22 mouse cellular contexts compared by ENCODE assay signal in the genomic region with DNA sequence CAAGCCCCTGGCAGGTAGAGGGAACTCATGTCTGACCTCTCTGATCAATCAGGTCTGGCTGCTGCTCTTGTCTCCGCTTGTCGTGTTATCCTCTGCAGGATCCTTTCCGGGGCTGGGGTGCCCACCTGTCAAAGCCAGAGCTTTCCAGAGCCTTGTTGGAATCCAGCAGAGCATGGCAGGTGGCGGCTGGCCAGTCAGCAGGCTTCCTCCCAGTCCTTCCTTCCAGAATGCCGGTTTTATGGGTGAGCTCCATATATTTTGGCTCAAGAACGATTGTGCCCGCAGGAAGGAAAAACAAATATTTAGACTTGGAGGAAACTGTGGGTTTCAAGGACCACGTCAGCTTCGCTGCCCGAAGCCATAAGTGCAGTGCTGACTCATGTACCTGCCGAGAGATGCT.
A peak's percentile ranks its signal among the peaks of the same experiment; 100 is the strongest.
DNase-seq lines count a peak whose midpoint lies in the region; ATAC-seq and TF ChIP-seq lines count a peak whose summit lies in the region.
"Had no signal": no experiment of that assay in that cellular context is flagged by ENCODE, and none has a peak within 500 bp of the region (broad histone marks: within the 10 kb centered on the region; RNA-seq: fewer than 3 reads in every experiment).

No protein-coding gene starts in this region.

- H3K36me3 ChIP-seq in lung, postnatal 0 days (ENCODE audit: insufficient read depth, low read length) = no peaks in the 10 kb centered on the region
- no peaks in the 10 kb centered on the region for H3K36me3 ChIP-seq in forebrain, embryonic 16.5 days (ENCODE audit: control insufficient read depth, insufficient read depth)
- no peaks in the 10 kb centered on the region for H3K36me3 ChIP-seq in midbrain, embryonic 11.5 days (ENCODE audit: control insufficient read depth, insufficient read depth, low read length)
- H3K36me3 ChIP-seq: hindbrain, embryonic 13.5 days; limb, embryonic 12.5 days; liver, embryonic 15.5 days; midbrain, embryonic 12.5 days; neural tube, embryonic 13.5 days had no signal

- TF ChIP-seq CTCF in lung, postnatal 0 days (IDR thresholded peaks at IDR 0.05) = no peak

- H3K4me3 ChIP-seq in lung, postnatal 0 days (ENCODE audit: low read depth, low read length) = no peak overlapping the region
- H3K4me3 ChIP-seq in forebrain, embryonic 16.5 days (replicated peaks; ENCODE audit: low read length) = no peak overlapping the region
- no peak overlapping the region for H3K4me3 ChIP-seq in midbrain, embryonic 11.5 days (ENCODE audit: low read depth, low read length)
- H3K4me3 ChIP-seq: erythroblast, embryonic 14.5 days; hindbrain, embryonic 13.5 days; limb, embryonic 12.5 days; liver, embryonic 15.5 days; midbrain, embryonic 12.5 days; neural tube, embryonic 13.5 days had no signal

- peaks cover 12% of the 10 kb centered on the region for H3K27me3 ChIP-seq in lung, postnatal 0 days (replicated peaks; ENCODE audit: insufficient read depth, low read length)
- H3K27me3 ChIP-seq in forebrain, embryonic 16.5 days (replicated peaks; ENCODE audit: control insufficient read depth, insufficient read depth, low read length) = peaks cover 62% of the 10 kb centered on the region
- H3K27me3 ChIP-seq in midbrain, embryonic 11.5 days (ENCODE audit: control insufficient read depth, insufficient read depth, low read length) = peaks cover 31% of the 10 kb centered on the region
- H3K27me3 ChIP-seq: Patski had no signal

- H3K27ac ChIP-seq in lung, postnatal 0 days (ENCODE audit: low read length) = no peak overlapping the region
- no peak overlapping the region for H3K27ac ChIP-seq in forebrain, embryonic 16.5 days (ENCODE audit: low read length)
- no peak overlapping the region for H3K27ac ChIP-seq in midbrain, embryonic 11.5 days (ENCODE audit: low read depth, low read length)
- H3K27ac ChIP-seq: hindbrain, embryonic 13.5 days; limb, embryonic 12.5 days; liver, embryonic 15.5 days; midbrain, embryonic 12.5 days; neural tube, embryonic 13.5 days had no signal

- no peak; the same call in 1 of the 2 replicates for ATAC-seq in cerebellum, adult (ENCODE audit: insufficient number of reproducible peaks, low FRiP score, low TSS enrichment)
- no peak for ATAC-seq in lung, postnatal 0 days
- ATAC-seq in hematopoietic stem cell, adult 5-6 weeks (replicated peaks in 1 of 2; ENCODE audit: insufficient read depth in 1 of 2, low FRiP score in 2 of 2, low TSS enrichment in 1 of 2, low read depth in 1 of 2, poor library complexity in 2 of 2, severe bottlenecking in 2 of 2) = peak; percentile 41 to 55
- no peak for ATAC-seq in forebrain, embryonic 16.5 days
- ATAC-seq in midbrain, embryonic 11.5 days (ENCODE audit: low FRiP score) = no peak
- ATAC-seq: forebrain, postnatal 0 days; intestine, postnatal 0 days; Patski had no signal

- 26% methylated on average over 11 of the region's 11 CpGs for WGBS in lung, postnatal 0 days
- 57% methylated on average over 11 of the region's 11 CpGs for WGBS in forebrain, embryonic 16.5 days
- 61% methylated on average over 11 of the region's 11 CpGs for WGBS in midbrain, embryonic 11.5 days

- no peaks in the 10 kb centered on the region for H3K9me3 ChIP-seq in lung, postnatal 0 days (ENCODE audit: low read length)
- H3K9me3 ChIP-seq in forebrain, embryonic 16.5 days (ENCODE audit: control insufficient read depth, low read length) = no peaks in the 10 kb centered on the region
- H3K9me3 ChIP-seq in midbrain, embryonic 11.5 days (ENCODE audit: control insufficient read depth, low read length) = no peaks in the 10 kb centered on the region
- H3K9me3 ChIP-seq: hindbrain, embryonic 13.5 days; limb, embryonic 12.5 days; liver, embryonic 15.5 days; midbrain, embryonic 12.5 days; neural tube, embryonic 13.5 days had no signal

- H3K4me2 ChIP-seq in lung, postnatal 0 days (replicated peaks; ENCODE audit: low read depth, low read length) = no peak overlapping the region
- no peak overlapping the region for H3K4me2 ChIP-seq in forebrain, embryonic 16.5 days (ENCODE audit: low read length)
- no peak overlapping the region for H3K4me2 ChIP-seq in midbrain, embryonic 11.5 days
- H3K4me2 ChIP-seq: hindbrain, embryonic 13.5 days; limb, embryonic 12.5 days; liver, embryonic 15.5 days; midbrain, embryonic 12.5 days; neural tube, embryonic 13.5 days had no signal

- H3K4me1 ChIP-seq in lung, postnatal 0 days (ENCODE audit: insufficient read depth, low read depth, low read length) = peaks cover 3% of the 10 kb centered on the region; the same call in 1 of the 2 replicates
- peaks cover 17% of the 10 kb centered on the region for H3K4me1 ChIP-seq in forebrain, embryonic 16.5 days (replicated peaks; ENCODE audit: control insufficient read depth, insufficient read depth, low read length)
- H3K4me1 ChIP-seq in midbrain, embryonic 11.5 days (ENCODE audit: control insufficient read depth, insufficient read depth, low read length) = peaks cover 25% of the 10 kb centered on the region
- H3K4me1 ChIP-seq: liver, embryonic 15.5 days had no signal

- TF ChIP-seq EP300 in lung, postnatal 0 days (IDR thresholded peaks at IDR 0.05) = no peak

- peak; percentile 20 for DNase-seq in cerebellum, adult 11-12 months
- DNase-seq in lung, postnatal 0 days (ENCODE audit: low spot score) = peak; percentile 17
- no peak for DNase-seq in lung, postnatal 25 days (ENCODE audit: low spot score)
- DNase-seq in cerebellum, adult 9-11 months = peak; percentile 23
- DNase-seq in midbrain, embryonic 11.5 days (ENCODE audit: low spot score, missing footprints) = no peak
- DNase-seq: adrenal gland, postnatal 14 days; forebrain, postnatal 0 days; heart, postnatal 14 days; kidney, adult 9 months; kidney, postnatal 10 days; layer of hippocampus, adult 9-11 months had no signal

- no peak overlapping the region for H3K9ac ChIP-seq in lung, postnatal 0 days (replicated peaks; ENCODE audit: low read depth)
- H3K9ac ChIP-seq in forebrain, embryonic 16.5 days (replicated peaks; ENCODE audit: low read depth, low read length) = no peak overlapping the region
- no peak overlapping the region for H3K9ac ChIP-seq in midbrain, embryonic 11.5 days (ENCODE audit: low read length)
- H3K9ac ChIP-seq: forebrain, postnatal 0 days; hindbrain, embryonic 13.5 days; limb, embryonic 12.5 days; liver, embryonic 15.5 days; midbrain, embryonic 12.5 days; neural tube, embryonic 13.5 days had no signal

Comparison
In these comparisons a context has a peak if more than half of its experiments do, and no peak if none do; other contexts are left out.
1. DNase-seq: peak in cerebellum, adult 11-12 months (single experiment), lung, postnatal 0 days (single experiment) and cerebellum, adult 9-11 months (single experiment); none in lung, postnatal 25 days (single experiment) and midbrain, embryonic 11.5 days (single experiment).
2. ATAC-seq: peak in hematopoietic stem cell, adult 5-6 weeks (2 of 2); none in cerebellum, adult (single experiment), lung, postnatal 0 days (single experiment), forebrain, embryonic 16.5 days (single experiment) and midbrain, embryonic 11.5 days (single experiment).